Mouse (Mus musculus): ENCODE measurements around the gene Gpr33.

The Gpr33 gene

DNA sequence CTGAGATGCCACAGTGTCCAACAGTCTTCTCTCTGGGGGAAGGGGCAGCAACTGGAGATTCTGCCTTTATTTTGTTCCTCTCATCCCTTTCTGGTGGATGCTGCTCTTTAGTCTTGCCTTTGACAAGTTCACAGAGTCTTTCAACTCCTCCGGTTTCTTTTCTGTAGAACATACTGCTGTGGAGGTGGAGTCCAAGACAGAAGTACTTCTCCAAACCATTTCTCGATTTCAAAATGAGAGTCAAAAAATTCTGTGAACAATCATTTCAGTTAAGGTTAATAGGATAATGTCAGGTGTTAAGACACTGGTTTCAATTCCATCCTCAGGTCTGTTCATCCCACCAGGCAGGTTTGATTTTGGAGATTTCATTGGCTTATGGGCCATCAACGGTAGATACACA, at the start of gene Gpr33:
TSS of gene Gpr33 (minus strand) at position 101 of the 400 bp plus-strand sequence.
- DNase-seq (ENCODE audit: low read depth): no peak

DNA sequence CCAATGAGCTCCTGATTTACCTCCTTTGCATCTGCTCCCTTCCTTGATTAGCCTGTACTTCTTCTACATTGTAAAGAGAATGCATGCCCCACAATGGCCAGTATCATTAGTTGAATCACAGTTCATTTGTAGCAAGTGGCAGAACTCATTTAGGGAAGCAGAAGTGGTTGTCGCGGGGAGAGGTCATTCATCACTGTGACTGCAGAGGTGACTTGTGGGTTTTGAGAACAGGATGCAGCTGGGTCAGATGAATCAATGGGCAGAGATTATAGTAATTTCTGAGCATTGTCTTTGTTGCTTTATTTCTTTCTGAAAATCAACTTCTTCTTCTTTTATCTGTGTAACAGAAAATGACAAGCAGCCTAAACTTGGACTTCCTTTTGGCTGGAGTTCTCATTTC, 21.5 kb upstream of the Gpr33 start:
- DNase-seq (ENCODE audit: low read depth): peak; percentile 50

- DNase-seq (ENCODE audit: low read depth): no peak
Observed at GRCm38 (mm10) chr12:52046371-52046770, 18.5 kb upstream of the Gpr33 start.

DNA sequence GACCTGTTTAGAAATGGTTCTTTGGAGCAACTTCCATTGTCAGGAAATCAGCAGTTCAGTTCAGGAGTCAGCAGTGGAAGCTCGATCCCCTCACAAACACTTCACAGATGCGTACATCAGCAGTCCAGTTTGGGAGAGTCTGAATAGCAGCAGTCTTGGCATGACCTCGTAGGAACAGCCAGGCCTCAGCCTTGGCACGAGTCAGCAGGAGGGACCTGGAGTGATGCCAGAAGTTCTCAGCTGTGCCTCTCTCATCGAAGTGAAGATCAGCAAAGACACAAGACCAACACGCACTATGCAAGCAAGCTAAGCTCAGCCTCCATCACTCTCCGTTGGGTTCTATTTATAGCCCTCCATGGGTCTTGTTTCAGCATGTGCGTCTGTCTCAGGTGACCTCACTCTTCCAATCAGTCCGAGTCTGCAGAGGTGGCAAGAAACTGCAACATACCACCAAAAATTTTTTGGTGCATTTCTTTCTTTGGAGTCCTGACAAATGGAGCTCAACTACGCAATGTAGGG, 15.0 kb upstream of the Gpr33 start:
- no peak for DNase-seq (ENCODE audit: low read depth)

DNA sequence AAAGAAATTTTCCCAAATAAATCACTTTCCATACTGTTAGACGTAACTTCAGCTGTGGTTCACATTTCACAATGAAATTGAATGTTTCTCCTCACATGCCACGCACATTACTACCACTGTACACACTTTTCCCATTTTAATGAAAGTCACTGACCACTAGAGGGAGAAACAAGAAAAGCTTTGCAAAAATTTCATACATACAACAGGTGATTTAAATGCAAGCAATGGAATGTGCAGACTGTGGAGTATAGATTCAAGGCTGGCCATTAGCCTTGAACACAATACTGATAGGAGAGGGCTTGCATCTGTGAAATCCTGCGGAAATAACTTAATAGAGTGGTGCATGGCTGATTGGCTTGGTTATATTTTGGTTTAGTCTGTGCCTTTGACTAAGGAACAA, 10.5 kb upstream of the Gpr33 start:
- DNase-seq (ENCODE audit: low read depth): peak; percentile 13

GRCm38 (mm10) chr12:52034956-52035355, 7.1 kb upstream of the Gpr33 start:
- no peak for DNase-seq (ENCODE audit: low read depth)

DNA sequence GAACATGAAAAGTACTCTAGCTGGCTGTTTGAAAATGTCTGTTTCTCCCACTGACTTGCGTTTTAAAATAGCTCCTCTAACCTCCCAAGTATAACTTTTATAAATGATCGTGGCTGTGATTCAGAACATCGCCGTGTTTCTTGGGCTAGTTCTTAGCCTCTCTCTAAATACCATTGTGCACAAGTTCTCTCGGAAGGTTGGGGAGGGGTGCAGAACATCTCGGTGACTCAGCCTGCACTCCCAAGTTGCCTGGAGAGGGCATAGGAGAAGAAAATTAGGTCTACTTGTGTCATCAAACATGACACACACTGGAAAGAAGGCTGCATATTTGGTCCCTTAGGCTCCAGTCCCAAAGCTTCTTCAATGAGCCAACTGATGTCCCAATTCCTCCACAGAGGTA, 4.4 kb upstream of the Gpr33 start:
- no peak for DNase-seq (ENCODE audit: low read depth)

- no peak for DNase-seq (ENCODE audit: low read depth)
Observed at GRCm38 (mm10) chr12:52014494-52015029, 13.3 kb downstream of the Gpr33 start.

DNA sequence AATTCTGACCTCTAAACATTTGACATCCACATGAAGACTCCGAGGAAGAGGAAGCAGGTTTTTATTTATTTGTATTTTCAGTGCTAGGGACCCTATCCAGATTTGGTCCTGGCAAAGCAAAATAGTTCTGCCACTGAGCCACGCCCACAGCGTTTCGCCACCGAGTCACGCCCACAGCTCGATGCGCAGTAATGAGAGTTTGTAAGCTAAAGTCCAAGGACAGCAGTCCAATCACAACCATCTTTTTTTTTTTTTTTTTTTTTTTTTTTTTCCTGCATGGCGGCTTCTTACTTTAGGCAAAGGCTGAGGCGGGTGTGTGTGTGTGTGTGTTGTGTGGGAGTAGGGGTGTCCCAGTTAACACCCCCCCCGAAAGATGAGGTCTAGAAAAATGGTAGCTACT, 13.8 kb downstream of the Gpr33 start:
- DNase-seq (ENCODE audit: low read depth): no peak

DNA sequence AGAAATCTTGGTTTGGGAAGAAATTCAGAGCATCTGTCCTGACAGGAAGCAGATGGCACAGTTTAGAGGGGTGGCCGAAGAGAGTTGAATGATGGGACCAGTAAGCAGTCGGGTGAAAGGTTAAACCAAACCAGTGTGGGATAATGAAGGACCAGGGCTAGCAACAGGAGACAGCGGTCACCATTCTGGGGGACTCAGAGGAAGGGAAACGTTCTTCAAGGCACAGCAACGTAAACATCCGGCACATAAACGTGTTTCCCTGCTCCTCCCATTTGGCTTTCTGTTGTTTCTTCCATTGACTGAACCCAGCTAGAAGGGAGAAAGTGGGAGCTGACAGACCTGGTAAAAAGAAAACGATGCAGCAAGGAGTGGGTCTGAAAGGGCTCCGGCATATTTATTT, 14.6 kb downstream of the Gpr33 start:
- no peak for DNase-seq (ENCODE audit: low read depth)

- no peak for DNase-seq (ENCODE audit: low read depth)
Observed at GRCm38 (mm10) chr12:52012159-52012558, 15.7 kb downstream of the Gpr33 start.

DNA sequence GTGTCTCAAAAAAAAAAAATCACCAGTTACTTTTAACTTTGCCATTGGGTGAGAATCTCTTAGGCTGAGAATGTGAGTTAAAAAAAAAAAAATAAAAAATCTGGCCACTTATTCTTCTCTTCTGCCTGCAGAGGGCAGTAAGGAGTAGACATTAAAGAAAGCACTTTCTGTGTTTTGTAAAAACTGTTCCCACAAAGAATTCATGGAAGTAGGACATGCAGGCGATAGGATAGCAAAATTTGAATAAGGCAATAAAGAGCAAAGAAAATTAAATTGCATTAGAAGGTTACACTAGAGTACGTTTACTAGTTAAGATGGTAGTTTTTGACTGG, 17.3 kb downstream of the Gpr33 start:
- peak; percentile 32 for DNase-seq (ENCODE audit: low read depth)

- DNase-seq (ENCODE audit: low read depth): no peak
Observed at GRCm38 (mm10) chr12:52009928-52010629, 17.8 kb downstream of the Gpr33 start.

GRCm38 (mm10) chr12:52006633-52006994, 21.2 kb downstream of the Gpr33 start:
- no peak for DNase-seq (ENCODE audit: low read depth)

- DNase-seq (ENCODE audit: low read depth): peak; percentile 79
Observed at GRCm38 (mm10) chr12:52005877-52006632, 21.8 kb downstream of the Gpr33 start, which contains the start of gene Dtd2. TSS of gene Dtd2 (minus strand) at chr12:52006501.

GRCm38 (mm10) chr12:52002746-52003145, 25.1 kb downstream of the Gpr33 start:
- no peak for DNase-seq (ENCODE audit: low read depth)

DNA sequence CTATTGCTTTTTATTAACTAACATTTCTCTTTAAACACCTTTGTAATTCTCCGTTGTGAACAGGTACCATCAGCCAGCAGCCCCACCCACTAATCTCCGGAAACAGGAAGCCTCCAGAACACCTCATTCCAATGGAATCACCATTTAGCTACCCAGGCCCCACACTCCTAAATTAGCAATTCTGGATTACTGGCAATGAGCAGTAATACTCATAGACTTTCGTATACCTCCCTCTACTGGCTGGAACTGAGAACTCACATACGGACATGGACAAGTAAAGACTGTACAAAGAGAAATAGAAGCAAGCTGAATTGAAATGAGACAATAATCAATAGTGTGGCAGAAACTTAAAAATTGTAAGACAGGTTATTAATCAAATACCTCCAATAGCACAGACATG, 26.3 kb downstream of the Gpr33 start:
- DNase-seq (ENCODE audit: low read depth): peak; percentile 61

DNA sequence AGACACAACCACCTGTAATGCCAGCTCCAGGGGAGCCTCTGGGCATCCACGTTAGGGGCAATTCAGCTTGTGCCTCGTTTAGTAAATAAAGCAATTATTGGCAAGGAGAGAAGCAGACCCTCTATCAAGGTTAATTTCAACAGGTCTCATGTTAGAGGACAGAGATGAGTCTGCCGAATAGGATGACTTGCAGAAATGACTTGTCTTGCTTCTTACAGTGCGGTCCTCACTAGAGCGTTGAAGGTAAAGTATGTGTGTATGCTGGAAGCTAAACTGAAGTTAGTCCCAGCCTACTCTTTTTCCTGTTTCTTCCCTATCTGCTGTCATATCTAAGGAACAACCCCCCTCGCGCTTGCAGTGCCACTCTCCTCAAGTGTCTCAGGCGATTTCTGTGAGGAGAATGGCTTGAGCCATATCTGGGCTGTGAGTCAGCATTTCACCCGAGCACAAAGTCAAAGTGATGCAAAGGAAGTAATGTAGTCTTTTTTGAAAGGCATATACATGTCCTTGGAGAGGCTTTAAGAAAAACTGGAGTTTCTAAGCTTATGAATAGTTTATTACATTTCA, 29.4 kb downstream of the Gpr33 start:
- DNase-seq (ENCODE audit: low read depth): no peak

DNA sequence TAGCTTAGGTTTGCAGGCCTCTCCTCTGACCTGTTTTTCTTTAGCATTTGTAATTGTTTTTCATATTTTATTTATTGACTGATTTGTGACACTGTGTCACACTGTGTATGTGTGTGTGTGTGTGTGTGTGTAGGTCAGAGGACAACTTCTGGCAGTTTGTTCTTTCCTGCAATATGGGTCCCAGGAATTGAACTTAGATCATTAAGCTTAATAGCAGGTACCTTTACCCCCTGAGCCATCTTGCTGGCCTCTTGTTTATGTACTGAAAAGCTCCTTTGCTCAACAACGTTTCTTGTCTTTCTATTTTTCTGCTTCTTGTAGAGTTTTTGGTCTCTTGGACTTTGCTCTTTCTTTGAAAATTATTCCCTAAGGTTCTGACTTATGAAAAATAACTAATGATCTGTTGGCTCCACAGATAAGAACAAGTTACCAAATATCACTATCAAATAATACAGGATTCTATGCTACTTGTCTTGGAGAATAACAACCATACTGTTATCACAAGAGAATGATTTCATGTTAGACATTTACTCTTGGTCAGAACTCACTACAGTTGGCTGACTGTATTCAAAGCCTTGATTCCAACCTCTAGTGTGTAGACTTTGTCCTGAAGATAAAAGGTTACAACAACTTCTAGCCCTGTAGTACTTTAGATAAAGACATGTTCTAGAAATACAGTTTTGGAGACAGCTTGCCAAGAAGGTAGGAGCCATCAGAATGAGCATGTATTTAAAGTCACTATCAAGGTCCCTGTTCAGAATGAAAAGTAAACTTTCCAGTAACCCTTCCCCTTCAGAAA, 31.9 kb downstream of the Gpr33 start:
- DNase-seq (ENCODE audit: low read depth): no peak

DNA sequence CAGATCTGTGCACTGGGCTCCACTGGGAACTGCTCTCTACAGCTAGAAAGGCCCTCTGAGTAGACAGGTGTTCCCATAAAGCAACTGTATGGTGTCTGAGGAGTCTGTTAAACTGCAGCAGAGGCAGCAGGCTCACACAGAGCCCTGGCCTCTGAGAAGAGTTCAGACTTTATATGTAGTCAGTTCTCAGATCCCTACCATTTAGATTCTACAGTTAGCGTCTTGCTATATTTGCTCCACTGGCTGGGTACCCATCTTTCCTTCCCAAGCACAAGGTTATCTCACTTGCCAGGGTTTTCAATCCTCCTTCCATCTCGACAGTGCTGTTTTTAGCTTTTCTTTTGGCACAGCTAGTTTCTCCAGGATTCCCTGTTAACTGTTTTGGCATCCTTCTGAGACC, 37.2 kb downstream of the Gpr33 start:
- no peak for DNase-seq (ENCODE audit: low read depth)

- DNase-seq (ENCODE audit: low read depth): no peak
Observed at GRCm38 (mm10) chr12:51988536-51988935, 39.3 kb downstream of the Gpr33 start.

DNA sequence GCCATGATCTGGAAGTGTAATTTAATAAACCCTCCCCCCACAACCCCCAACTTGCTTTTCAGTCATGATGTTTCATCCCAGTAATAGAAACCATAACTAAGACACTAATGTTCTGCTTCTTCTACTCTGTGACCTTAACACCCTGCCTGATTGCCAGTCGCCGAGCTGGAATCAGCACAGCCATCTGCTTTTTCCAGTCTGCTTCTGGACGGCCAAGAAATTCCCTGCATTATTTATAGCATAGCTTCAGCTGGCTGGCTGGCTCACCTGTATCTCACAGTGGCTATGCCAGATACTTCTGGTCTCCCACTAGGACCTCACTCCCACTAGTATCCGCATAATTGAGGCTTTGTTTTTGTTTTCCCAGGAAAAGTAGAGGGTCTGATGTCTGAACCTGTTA, 42.0 kb downstream of the Gpr33 start:
- DNase-seq (ENCODE audit: low read depth): no peak
